Mouse (Mus musculus) spleen, embryonic (tissue): ENCODE data around the gene Snrpd2.

Experiments used
- CTCF ChIA-PET: fragments of 350-600 bp; sonication (Branson Sonifier 250); formaldehyde crosslinking; loops from one replicate; lab custom pipeline; 2022; lab: Charles Lee

Snrpd2 gene

DNA sequence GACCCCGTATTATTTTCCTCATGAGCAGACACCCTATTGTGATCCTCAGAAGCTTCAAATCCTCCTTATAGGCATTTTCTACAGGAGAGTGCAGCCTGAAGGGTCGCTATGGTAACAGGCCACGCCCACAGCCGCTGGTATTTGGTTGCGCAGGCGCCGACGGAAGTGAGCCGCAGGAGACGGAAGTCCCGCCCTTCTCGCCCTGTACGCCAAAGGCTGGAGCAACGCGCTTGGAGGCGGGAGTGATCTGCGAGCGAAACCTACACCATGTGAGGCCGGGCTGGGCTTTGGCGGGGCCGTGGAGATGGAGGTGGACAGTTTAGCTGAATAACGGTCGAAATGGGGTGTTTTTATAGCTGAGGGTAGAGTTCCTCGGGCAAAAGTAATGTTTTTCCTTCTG lies at the start of gene Snrpd2:
TSS of gene Snrpd2 (plus strand) at position 97 of the 400 bp plus-strand sequence.
- CTCF ChIA-PET, result no interaction called here

DNA sequence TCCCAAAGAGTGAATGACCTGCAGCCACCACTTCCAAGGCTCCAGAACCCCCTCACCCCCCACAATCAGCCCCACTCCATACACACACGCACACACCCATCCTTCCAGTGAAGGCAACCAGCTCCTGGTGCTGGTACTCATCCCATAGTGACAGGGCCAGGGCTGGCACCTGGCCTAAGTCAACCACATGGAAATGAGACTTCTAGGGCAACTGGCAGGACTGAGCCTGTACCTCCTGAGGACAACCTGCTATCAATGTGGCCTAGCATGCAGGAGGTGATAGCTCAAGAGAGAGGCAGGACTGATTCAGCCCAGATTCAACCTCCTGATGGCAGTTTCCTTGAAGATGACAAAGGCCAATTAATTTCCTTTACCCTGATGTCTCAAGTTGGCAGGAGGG lies 49.2 kb upstream of the Snrpd2 start:
- CTCF ChIA-PET, result no interaction called here

DNA sequence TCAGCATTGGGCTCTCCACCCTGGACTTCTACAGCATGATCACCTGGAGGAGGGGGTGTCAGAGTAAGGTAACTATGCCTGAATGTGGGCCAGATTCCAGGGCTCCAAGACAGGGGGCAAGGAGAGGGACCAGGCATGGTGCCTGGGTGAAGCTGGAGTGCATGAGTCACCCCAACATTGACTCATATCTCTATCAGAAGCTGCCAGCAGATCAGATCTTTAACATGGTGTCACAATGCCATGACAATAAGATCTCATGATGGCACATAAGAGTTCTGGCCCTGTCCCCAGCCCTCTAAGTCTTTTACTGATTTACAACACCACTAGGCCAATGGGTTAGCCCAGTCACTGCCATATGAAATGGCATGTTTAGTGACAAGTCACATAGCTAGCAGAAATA lies 45.8 kb upstream of the Snrpd2 start:
- CTCF ChIA-PET, result no interaction called here

DNA sequence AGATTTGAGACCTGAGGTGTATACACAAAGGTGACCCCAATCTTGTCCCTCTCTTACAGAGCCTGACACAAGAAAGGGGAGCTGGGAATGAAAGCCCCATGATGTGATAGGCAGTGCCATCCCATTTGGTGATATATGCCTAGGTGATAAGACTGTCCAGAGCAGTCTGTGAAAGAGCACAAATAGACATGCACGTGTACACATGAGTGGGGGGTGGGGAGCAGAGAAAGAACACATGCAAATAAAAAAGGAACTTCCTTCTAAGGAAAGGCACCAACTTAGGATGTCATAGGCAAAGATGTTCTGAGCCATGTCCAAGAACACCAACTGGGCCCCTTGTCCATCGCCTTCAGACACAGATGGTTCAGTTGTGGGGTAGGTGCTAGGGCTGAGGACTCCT lies 45.0 kb upstream of the Snrpd2 start:
- CTCF ChIA-PET, result no interaction called here

DNA sequence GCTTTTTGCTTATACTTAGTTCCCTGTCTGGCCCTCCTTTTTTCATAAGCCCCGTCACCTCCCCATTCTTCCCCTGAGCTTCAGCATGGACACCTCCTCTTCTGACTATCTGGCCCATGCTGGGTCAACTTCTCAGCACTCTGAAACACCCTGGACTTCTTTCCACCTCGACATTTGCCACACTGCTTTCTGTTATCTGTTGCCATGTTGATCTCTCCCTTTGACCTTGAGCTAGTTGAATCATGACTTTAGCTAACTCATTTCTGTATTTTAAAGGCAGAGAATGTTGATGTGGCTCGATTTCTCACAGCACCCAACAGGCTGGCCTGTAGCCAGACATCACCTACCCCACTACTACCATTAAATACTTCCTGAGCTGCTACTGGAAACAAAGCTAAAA lies 42.1 kb upstream of the Snrpd2 start:
- CTCF ChIA-PET, result no interaction called here

DNA sequence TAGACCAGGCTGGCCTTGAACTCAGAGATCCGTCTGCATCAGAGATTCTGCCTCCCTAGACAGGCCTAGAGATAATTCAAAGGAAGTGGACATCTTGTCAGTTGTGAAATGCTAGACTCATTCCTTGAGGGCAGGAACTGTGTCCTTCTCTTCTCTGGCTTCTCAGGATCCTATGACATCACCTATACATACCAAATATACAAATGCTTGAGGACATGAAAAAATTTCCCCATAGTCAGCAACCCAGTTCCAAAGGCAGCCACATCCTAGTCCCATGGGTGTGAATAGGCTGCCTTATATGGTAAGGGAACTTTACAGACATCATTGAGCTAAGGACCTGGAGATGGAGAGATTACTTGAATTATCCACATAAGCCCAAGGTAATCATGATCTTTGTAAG lies 40.0 kb upstream of the Snrpd2 start:
- CTCF ChIA-PET, result no interaction called here

DNA sequence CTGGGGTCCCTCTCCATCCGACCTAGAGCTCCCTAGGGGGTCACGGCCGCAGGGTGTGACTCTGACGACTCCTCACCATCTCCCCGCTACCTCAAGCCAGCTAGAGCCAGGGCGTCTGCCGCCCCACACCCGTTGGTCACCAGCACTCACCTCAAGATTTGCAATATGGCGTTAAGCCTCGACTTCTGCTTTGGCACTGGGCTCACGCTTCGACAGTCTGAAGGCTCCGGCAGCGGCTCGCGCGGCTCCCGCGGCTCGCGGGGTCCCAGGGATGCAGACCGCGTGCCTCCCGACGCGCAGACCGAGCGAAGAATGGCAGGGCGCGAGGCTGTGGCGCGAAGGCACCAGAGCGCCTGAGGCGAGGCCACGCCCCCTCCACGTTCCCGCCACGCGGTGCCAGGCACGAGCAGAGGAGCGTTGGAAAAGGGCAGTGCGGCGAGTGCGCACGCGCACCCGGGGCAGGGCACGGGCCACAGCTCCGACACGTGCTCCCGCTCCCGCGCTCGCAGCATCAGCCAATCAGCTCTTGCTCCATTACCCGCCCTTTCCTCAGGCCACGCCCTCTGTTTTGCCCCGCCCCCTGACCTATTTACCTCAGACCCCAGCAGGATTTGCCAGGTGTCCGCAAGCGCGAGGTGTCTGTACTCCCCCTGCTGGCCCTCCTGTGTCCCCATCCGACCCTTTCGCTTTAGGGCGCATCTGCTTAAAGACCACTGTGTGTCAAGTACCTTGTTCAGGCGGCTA lies 31.3 kb upstream of the Snrpd2 start, which contains the start of gene Gm4969:
TSS of gene Gm4969 (minus strand) at position 341 of the 744 bp plus-strand sequence.
- CTCF ChIA-PET, result interaction anchor here (0.6 kb wide), 1 partner anchor 43 kb away, joined by 3 read pairs; no protein-coding TSS in a partner anchor

DNA sequence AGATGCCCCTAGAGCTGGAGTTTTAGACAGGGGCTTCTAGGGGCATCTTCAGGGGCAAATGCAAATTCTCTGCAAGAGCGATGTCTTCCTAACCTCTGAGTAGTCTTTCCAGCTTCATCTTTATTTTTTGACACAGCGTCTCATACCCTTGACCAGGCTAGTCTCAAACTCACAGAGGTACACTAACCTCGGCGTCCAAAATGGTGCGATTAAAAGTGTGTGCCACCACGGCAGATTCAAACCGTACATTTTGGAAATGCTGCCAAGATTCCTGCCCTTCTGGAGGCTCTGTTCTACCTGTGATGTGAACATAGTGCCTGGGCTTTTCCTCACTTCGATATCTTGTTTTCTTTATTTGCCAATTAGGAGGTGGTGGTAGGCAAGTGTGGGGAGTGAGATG lies 30.4 kb upstream of the Snrpd2 start:
- CTCF ChIA-PET, result no interaction called here

DNA sequence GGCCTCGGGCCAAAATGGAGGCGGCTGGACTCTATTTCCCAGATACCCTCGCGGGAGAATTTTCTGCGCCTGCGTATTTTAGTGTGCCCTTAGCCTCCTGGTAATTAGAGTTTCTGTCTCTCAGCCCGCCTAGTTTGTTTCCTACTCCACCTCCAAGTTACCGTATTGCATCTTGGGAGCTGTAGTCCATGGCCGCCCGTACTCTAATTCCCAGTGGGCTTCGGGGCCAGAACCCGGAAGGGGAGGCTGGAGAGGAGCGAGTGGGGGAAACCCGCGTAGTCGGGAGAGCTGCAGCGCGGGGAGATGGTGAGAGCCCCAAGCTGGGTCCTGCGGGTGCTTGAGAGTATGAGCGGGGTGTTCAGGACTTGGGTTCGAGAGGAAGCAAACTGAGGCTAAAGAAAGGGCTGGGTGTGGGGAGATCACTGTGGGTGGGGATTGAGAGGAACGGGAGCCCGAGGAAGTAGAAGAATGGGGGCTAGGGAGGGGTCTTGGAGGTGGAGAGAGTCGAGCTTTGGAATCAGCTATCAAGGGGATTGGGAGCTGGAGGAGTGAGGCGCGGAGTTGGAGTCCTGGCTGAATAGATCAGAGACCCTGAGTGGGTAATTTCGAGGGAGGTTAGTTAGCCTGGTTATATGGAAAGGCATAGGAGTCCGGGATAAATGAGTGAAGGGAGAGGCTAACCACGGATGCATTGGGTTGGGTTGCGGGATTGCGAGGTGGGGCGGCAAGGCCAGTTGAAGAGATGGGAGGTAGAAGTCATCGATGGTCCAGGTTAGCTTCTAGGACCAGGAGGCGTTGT lies 29.7 kb upstream of the Snrpd2 start, which contains the start of gene Fbxo46:
TSS of gene Fbxo46 (plus strand) at position 229 of the 799 bp plus-strand sequence.
- CTCF ChIA-PET, result interaction anchor here (1.4 kb wide), 1 partner anchor 32 kb away, joined by 5 read pairs; no protein-coding TSS in a partner anchor

DNA sequence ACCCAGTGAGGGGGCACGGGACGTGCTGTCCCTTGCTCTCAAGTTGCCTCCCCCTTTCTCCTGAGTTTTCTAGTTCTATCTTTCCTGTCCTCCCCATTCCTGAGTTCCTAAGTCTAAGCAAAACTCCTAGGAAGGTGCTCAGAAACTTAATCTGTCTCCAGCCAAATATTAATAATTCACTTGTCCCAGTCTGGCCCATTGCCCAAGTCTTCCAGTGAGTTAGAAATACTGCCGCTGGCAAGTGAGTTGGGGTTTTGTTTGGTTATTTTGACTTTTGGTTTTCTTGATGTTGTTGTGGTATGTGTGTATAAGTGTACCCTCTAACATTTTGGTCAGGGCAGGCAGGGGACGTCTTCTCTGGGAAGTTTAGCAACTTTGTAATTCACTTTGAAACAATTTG lies 27.8 kb upstream of the Snrpd2 start:
- CTCF ChIA-PET, result no interaction called here

DNA sequence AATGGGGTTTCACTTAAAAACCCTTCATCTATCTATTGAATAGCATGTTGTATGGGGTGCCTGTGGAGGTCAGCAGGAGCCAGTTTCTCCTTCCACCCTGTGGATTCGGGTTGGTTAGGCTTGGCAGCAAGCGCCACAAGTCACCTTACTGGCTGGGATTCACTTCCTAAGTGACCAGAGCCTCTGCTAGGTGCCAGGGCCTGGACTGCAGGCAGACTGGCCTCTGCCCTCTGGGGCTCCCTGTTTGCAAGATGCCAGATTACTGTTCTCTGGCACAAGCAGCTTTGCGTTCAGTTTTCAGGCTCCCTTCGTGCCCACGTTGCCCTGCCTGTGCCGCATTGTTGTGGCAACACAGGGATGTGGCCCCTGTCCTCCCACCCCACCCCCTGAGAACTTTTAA lies 24.8 kb upstream of the Snrpd2 start:
- CTCF ChIA-PET, result no interaction called here

DNA sequence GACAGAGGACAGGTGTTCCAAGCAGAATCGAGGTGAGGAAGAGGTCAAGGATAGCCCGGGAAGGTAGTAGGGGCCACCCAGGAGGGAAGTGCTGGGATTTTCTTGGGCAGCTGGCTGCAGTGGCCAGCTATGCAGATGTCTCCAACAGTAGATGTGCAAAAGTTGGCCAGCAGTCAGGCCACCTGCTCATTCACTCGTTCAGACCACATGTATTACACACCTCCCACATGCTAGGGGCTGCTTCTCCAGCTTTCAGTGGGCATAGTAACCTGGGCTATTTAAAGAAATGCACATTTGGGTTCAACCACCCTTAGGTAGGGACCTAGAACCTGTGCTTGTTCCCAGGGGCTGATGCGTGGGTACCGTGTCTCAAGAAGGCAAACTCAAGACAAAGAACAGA lies 21.8 kb upstream of the Snrpd2 start:
- CTCF ChIA-PET, result interaction anchor here (0.6 kb wide), 1 partner anchor 10 kb away, joined by 12 read pairs; no protein-coding TSS in a partner anchor

DNA sequence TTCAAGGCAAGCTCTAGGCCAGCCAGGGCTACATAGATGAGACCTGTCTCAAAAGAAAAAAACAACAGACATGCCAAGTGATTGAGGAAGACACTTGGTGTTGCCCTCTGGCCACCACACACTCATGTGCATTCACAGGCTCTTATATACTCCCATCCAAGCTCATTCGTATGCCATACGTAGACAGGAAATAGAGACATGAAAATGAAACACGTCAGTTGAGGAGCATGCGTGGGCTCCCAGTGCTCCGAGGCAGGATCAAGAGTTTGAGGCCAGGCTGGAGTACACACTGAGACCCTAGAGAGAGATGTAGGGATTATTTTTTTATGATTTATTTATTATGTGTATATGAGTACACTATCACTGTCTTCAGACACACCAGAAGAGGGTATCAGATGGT lies 20.1 kb upstream of the Snrpd2 start:
- CTCF ChIA-PET, result no interaction called here

DNA sequence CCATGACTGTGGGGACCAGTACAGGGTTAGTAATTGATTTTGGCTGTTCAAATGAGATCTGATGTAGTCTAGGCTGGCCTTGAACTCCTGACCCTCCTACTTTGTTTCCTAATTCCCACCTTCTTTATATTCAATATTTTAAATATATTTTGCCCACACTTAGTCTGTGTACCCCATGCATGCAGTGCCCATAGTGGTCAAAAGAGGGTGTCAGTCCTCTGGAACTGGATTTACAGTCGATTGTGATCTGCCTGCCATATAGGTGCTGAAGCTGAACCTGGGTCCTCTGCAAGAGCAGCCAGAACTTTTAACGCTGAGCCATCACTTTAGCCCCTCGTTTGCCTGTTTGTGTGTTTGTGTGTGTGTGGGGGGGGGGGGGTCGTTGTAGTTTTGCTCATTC lies 18.9 kb upstream of the Snrpd2 start:
- CTCF ChIA-PET, result no interaction called here

DNA sequence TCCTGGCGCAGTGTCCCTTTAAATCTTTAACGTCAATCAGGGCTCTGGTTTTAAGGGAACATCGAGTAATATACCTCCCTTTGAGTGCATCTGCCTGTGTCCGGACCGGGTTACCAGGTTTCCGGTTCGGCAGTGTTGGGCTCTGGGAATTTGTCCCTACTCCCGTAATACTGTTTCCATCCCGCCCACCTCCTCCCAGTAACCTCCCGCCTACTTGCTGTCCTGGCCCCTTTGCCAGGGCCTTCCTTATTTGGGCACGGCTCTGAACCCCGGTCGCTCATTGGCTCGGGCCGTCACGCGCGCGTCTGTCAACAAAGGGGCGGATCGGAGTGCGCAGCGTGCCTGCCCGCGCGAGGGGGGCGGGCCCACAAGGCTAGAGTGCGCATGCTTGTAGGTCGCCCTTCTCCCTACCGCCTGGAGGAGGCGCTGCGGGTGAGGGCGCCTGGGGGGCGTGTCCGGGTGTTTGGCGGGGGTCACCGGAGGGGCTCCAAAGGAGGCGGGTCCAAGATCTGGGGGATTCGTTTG lies 18.1 kb upstream of the Snrpd2 start:
- CTCF ChIA-PET, result no interaction called here

DNA sequence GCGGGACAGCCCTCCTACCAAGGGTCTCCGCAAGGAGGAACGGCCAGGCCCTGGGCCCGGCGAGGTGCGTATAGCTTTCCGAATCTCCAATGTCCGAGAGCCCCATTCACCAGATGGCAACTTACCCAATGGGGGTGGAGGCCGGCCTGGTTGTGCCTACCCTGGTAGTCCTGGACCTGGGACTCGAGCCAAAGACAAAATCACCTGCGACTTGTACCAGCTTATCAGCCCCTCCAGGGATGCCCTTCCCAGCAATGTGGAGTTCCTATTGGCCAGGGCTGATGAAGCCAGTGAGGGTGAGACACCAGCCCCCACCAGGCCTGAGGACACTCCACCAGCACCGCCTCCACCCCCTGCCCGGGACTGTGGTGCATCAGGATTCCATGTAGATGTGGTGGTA lies 13.4 kb upstream of the Snrpd2 start:
- CTCF ChIA-PET, result interaction anchor here (0.6 kb wide), 1 partner anchor 50 kb away, joined by 8 read pairs; no protein-coding TSS in a partner anchor

DNA sequence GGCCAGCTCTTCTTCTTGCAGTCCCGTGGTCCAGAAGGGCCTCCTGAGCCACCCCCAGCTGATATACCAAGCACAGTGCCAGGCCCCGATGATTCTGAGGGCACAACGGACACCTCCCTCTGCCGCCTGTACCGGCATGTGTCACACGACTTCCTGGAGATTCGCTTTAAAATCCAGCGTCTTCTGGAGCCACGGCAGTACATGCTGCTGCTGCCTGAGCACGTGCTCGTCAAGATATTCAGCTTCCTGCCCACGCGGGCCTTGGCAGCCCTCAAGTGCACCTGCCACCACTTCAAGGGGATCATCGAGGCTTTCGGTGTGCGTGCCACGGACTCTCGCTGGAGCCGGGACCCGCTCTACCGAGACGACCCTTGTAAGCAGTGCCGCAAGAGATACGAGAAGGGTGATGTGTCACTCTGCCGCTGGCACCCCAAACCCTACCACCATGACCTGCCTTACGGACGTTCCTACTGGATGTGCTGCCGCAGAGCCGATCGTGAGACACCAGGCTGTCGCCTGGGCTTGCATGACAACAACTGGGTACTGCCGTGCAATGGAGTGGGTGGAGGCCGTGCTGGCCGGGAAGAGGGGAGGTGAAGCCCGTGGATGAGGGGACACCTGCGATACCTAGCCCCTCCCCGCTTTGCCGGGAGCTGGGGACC lies 12.7 kb upstream of the Snrpd2 start:
- CTCF ChIA-PET, result no interaction called here

DNA sequence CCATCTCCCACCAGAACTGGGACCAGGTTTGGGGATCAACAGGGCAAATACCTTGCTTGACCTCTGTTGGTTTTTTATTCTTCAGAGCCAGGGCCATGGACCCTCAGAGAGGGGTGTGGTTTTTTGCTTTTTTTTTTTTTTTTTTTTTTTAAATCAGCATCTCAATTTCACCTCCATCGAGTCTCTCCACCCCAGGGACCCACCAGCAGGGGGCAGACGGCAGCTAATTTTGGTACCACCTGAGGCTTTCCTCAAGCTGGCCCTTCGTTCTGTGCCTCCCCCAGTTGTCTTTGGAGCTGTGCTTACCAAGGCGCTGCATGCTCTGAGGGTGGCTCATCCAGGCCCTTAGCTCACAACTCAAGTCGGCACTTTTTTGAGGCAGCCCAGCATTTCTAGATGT lies 12.1 kb upstream of the Snrpd2 start:
- CTCF ChIA-PET, result interaction anchor here (0.6 to 0.7 kb wide), 3 partner anchors 10 to 273 kb away, joined by 3 to 19 read pairs (median 12); no protein-coding TSS in a partner anchor

DNA sequence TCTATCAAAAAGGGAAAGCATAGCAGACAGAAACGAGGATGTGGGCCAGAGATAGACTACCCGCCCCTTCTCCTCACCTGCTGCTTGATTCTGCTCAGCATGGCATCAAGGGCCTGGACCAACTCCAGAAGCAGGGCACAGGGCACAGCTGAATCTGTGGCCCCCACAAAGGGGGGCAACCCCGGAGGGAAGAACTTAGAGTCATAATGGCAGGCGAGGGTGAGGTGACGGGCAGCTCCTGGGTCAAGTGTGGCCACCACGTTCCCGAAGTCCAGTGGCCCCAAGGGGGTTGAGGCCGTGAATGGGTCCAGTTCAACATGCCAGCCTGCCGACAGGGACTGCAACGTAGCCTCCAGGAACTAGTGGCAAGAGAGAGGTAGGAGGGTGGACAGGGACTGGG lies 2.7 kb upstream of the Snrpd2 start:
- CTCF ChIA-PET, result interaction anchor here (0.6 kb wide), 1 partner anchor 19 kb away, joined by 3 read pairs; the partner anchor contains the start of gene Gipr

DNA sequence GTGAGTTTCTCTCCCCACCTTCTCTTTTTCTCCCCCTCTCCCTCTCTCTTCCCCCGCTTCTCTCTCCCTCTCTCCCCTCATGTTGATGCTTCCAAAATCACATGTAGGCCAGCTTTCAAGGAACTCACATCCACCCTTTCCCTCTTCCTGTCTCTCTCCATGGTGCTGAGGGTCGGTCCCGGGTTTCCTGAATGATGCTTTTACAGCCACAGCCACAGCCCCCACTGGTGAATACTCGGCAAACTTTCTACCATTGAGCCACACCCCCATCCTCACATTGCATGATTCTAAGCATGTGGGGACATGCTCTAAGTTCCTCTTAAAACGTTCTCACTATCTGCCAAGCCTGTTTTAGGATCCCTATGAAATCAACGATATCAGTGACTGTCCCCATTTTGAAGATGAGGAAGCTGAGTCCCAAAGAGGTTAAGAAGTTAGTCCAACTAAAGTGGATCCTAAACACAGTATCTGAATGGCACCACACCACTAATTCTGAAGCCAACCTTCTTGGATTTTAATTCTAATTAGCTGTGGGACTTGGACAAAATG lies 2.0 kb upstream of the Snrpd2 start:
- CTCF ChIA-PET, result no interaction called here

DNA sequence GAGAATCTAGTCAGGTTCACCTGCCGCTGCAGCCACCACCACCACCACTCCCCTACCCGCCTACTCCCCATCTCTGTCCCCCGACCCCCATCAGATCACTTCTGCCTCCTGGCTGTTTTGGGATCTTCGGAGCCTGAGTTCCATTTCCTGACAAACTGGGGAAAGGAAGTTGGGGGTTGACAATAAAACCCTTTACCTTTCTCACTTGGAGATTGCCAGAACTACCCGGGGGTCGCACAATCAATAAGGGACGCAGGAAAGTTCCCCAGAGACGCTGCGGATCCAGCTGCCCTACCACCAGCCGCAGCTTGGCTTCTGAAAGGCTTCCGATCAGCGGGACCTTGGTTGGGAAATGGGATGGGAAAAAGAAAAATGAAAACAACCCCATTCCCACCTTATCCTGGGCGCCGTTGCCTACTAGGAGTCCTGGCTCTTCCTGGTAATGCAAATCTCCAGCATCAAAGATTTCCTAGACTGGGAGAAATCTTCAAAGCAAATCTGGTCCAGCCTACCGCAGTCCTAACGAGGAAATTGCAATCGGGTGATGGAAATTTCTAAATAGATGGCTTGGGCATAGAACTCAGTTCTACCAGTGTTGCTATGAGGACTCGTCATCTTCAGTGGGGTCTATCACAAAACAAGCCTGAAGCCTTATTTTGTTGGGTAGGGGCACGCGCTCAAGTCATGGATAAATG lies 1.2 kb upstream of the Snrpd2 start:
- CTCF ChIA-PET, result no interaction called here
